Mouse (Mus musculus) lung, postnatal 0 days (tissue): ENCODE measurements around the gene Gclc.

Experiments
- CTCF ChIP-seq: IDR thresholded peaks from 2 replicates; pipeline ENCODE4 v1.5.1; 2016; ENCODE audit warnings: antibody characterized with exemption, mild to moderate bottlenecking
- EP300 ChIP-seq: IDR thresholded peaks from 2 replicates; pipeline ENCODE4 v1.6.1; 2016; ENCODE audit warnings: antibody characterized with exemption, mild to moderate bottlenecking, control low read depth

- TF ChIP-seq CTCF (no peak), EP300 (no peak)
These were observed 45.4 kb upstream of the Gclc start for GRCm38 (mm10) chr9:77708950-77709349.
